Mouse (Mus musculus) limb, embryonic 11.5 days (tissue): ENCODE measurements around the gene Sertad3. TPM values are rescaled to one million over a fixed set of nuclear protein-coding genes. Genes with fewer than 3 reads are reported as not detected.

Source experiments
- ATAC-seq: fragments of 200-750 bp; cut with Nextera tagmentation; 2 replicates; pipeline ENCODE4 v1.8.0; 2017; ENCODE audit warnings: low read depth; ENCODE audit not compliant: insufficient number of reproducible peaks, low FRiP score, low TSS enrichment
- DNase-seq: peaks from one replicate; pipeline ENCODE4 v3.0.0-alpha.2; 2015; ENCODE audit warnings: low spot score
- H3K27ac ChIP-seq: fragments of 300-500 bp; sonication (generic); replicated peaks from 2 replicates; pipeline ENCODE4 v1.5.1; 2014; ENCODE audit warnings: low read depth, mild to moderate bottlenecking, low read length
- H3K27me3 ChIP-seq: fragments of 300-500 bp; sonication (generic); 2 replicates; pipeline ENCODE4 v1.6.1; 2014; ENCODE audit warnings: mild to moderate bottlenecking, low read length, mixed read lengths; ENCODE audit not compliant: control insufficient read depth, insufficient read depth
- H3K36me3 ChIP-seq: fragments of 300-500 bp; sonication (generic); 2 replicates; pipeline ENCODE4 v1.6.1; 2014; ENCODE audit warnings: mild to moderate bottlenecking, low read length, moderate library complexity, mixed read lengths; ENCODE audit not compliant: control insufficient read depth, insufficient read depth
- H3K4me1 ChIP-seq: fragments of 300-500 bp; sonication (generic); 2 replicates; pipeline ENCODE4 v1.6.1; 2014; ENCODE audit warnings: low read length, mixed read lengths; ENCODE audit not compliant: control insufficient read depth, insufficient read depth
- H3K4me2 ChIP-seq: fragments of 300-500 bp; sonication (generic); 2 replicates; pipeline ENCODE4 v1.6.1; 2014; ENCODE audit warnings: low read depth, mild to moderate bottlenecking, moderate library complexity; ENCODE audit not compliant: severe bottlenecking
- H3K4me3 ChIP-seq: fragments of 300-500 bp; sonication (generic); 2 replicates; pipeline ENCODE4 v1.5.1; 2014; ENCODE audit warnings: low read depth, low read length
- H3K9ac ChIP-seq: fragments of 300-500 bp; sonication (generic); 2 replicates; pipeline ENCODE4 v1.6.1; 2014; ENCODE audit warnings: mild to moderate bottlenecking, low read length
- H3K9me3 ChIP-seq: fragments of 300-500 bp; sonication (generic); 2 replicates; pipeline ENCODE4 v1.6.1; 2016; ENCODE audit warnings: low read length; ENCODE audit not compliant: control insufficient read depth
- WGBS: fragments of 180-500 bp; shearing (Covaris S2); extraction: QIAGEN DNeasy Blood & Tissue Kit; methylation state at CpG from one replicate; pipeline ENCODE4 v1.1.7; 2014; 5-methylcytosine and 5-hydroxymethylcytosine counted together
- polyA plus RNA-seq: library from polyadenylated mRNA; unstranded; fragments of >200 nt; fragmentation: Nextera tagmentation; extraction: Ambion mirVana; gene quantifications from 2 replicates; pipeline ENCODE4 v1.2.1, GENCODE M21; 2014

The Sertad3 gene
- polyA plus RNA-seq: 25.9 and 29.3 TPM in 2 replicates

GRCm38 (mm10) chr7:27473156-27473834, at the start of gene Sertad3:
Gene Sertad3 (plus strand): TSS chr7:27473768.
- H3K4me2 ChIP-seq: peak within 1 kb of the TSS; percentile 63
- ATAC-seq (peak; percentile 94), DNase-seq (peak; percentile 98)
- peak within 1 kb of the TSS; percentile 72 for H3K27ac ChIP-seq
- peak within 1 kb of the TSS; percentile 44 for H3K9ac ChIP-seq
- H3K9me3 ChIP-seq: no peaks in the 10 kb centered on the region
- peaks cover 2% of the 10 kb centered on the region; the same call in 1 of the 2 replicates for H3K36me3 ChIP-seq
- no peaks in the 10 kb centered on the region for H3K4me1 ChIP-seq
- no peaks in the 10 kb centered on the region for H3K27me3 ChIP-seq
- H3K4me3 ChIP-seq: peak within 1 kb of the TSS; percentile 58
- under 1% methylated on average over 36 of the region's 36 CpGs for WGBS

DNA sequence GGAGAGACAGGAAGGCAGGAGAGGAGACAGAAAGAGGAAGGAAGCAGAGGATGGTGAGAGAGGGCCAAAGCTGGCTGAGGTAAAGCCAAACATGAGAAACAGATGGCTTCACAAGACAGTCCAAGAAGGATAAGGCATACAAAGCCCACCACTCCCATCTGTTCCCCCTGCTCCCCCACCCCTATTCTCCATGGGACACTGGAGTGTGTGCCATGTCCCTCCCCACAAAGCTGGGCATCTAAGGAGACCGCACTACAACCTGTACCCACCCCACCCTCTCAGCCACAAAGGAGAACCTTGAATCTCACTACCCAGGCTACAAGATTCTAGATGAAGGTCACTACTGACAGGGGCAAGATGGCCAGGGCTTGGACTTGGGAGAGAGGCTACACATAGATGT, 46.2 kb upstream of the Sertad3 start:
- Histone ChIP-seq H3K4me3 (no peak overlapping the region), H3K36me3 (no peaks in the 10 kb centered on the region), H3K27ac (no peak overlapping the region), H3K4me1 (no peaks in the 10 kb centered on the region), H3K27me3 (no peaks in the 10 kb centered on the region), H3K9me3 (no peaks in the 10 kb centered on the region), H3K9ac (no peak overlapping the region), H3K4me2 (no peak overlapping the region)
- WGBS: 78% methylated on average over 1 of the region's 1 CpGs
- DNase-seq: no peak
- no peak for ATAC-seq

DNA sequence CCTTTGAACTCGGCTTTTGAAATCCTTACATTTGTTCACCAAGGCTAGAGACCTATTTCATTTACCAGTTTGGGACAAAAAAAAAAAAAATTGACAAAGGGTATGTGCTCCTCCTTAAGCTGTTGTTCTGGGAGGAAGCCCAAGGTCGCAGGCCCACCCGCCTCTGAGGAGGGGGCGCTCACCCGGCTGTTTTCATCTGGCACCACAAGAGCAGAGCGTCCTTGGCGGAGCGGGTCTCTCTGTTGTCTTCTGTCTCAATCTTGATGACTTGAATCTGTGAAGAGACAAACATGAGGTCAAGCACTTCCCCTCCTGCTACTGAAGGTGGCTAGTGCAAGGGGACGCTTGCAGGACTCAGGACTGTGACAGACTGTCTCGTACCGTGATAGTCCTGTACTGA, 45.6 kb upstream of the Sertad3 start:
- Histone ChIP-seq H3K9ac (no peak overlapping the region), H3K36me3 (no peaks in the 10 kb centered on the region), H3K4me1 (no peaks in the 10 kb centered on the region), H3K4me3 (no peak overlapping the region), H3K9me3 (no peaks in the 10 kb centered on the region), H3K4me2 (no peak overlapping the region), H3K27ac (no peak overlapping the region), H3K27me3 (peaks cover 3% of the 10 kb centered on the region; the same call in 1 of the 2 replicates)
- DNase-seq: no peak
- no peak for ATAC-seq
- WGBS: 82% methylated on average over 11 of the region's 11 CpGs

GRCm38 (mm10) chr7:27429135-27429534, 44.4 kb upstream of the Sertad3 start:
- WGBS: 61% methylated on average over 2 of the region's 2 CpGs
- no peak overlapping the region for H3K27ac ChIP-seq
- H3K4me3 ChIP-seq: no peak overlapping the region
- no peak overlapping the region for H3K9ac ChIP-seq
- peaks cover 9% of the 10 kb centered on the region for H3K27me3 ChIP-seq
- ATAC-seq: no peak
- no peak for DNase-seq
- no peaks in the 10 kb centered on the region for H3K9me3 ChIP-seq
- no peaks in the 10 kb centered on the region for H3K36me3 ChIP-seq
- H3K4me1 ChIP-seq: no peaks in the 10 kb centered on the region
- no peak overlapping the region for H3K4me2 ChIP-seq

DNA sequence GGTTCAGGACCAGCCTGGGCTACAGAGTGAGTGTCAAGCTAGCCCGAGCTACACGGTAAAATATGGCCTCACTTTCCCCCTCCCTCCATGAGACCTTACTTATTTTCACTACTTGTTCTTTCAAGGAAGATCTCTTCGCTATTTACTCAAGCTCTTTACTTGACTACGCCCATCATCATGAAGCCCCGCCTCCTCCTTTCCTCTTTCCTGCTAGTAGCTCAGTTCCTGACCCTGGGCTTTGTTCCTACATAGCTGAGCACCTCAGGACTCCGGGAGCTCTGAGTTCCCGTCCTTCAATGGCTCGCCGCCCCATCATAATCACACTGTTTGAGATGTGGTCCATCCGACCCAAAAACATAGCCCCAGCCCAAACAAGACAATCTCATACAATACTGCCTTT, 40.2 kb upstream of the Sertad3 start:
- no peak for DNase-seq
- WGBS: 28% methylated on average over 10 of the region's 10 CpGs
- H3K4me3 ChIP-seq: no peak overlapping the region

DNA sequence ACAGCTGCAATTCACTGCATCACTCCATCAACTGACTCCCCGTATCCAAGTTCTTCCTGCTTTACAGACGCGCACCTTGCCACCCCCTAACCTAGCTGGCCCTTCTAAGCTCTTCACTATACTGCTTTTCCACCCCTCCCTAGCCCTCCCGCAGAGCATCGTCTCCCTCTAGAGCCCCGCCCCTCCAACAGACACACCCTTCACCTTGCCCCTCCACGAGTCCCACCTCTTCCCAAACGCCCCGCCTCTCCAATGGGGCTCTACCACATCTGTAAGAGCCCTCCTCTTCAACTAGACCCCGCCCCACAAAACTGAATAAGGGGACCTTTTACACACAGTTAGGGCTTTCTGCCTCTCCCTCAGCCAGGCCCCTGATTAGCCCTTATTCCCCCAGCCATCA, 39.8 kb upstream of the Sertad3 start:
- ATAC-seq: no peak
- 4% methylated on average over 10 of the region's 10 CpGs for WGBS

More for the DNA sequence above, 40.2 kb upstream of the Sertad3 start:
- Histone ChIP-seq H3K4me1 (no peaks in the 10 kb centered on the region), H3K9me3 (no peaks in the 10 kb centered on the region), H3K36me3 (no peaks in the 10 kb centered on the region), H3K27me3 (peaks cover 15% of the 10 kb centered on the region), H3K27ac (no peak overlapping the region), H3K9ac (no peak overlapping the region), H3K4me2 (no peak overlapping the region)
- no peak for ATAC-seq

GRCm38 (mm10) chr7:27437544-27437943, 36.0 kb upstream of the Sertad3 start:
- Histone ChIP-seq H3K4me2 (no peak overlapping the region), H3K9me3 (no peaks in the 10 kb centered on the region; the same call in 1 of the 2 replicates), H3K27ac (no peak overlapping the region), H3K27me3 (peaks cover 15% of the 10 kb centered on the region), H3K36me3 (no peaks in the 10 kb centered on the region), H3K9ac (no peak overlapping the region), H3K4me3 (no peak overlapping the region), H3K4me1 (no peaks in the 10 kb centered on the region)
- ATAC-seq (no peak), DNase-seq (peak; percentile 55)
- 59% methylated on average over 5 of the region's 5 CpGs for WGBS

More for the DNA sequence above, 39.8 kb upstream of the Sertad3 start:
- DNase-seq: no peak
- H3K9me3 ChIP-seq: no peaks in the 10 kb centered on the region
- no peak overlapping the region for H3K27ac ChIP-seq
- H3K27me3 ChIP-seq: peaks cover 15% of the 10 kb centered on the region
- no peaks in the 10 kb centered on the region for H3K4me1 ChIP-seq
- H3K9ac ChIP-seq: no peak overlapping the region
- H3K4me2 ChIP-seq: no peak overlapping the region
- H3K36me3 ChIP-seq: no peaks in the 10 kb centered on the region
- no peak overlapping the region for H3K4me3 ChIP-seq

DNA sequence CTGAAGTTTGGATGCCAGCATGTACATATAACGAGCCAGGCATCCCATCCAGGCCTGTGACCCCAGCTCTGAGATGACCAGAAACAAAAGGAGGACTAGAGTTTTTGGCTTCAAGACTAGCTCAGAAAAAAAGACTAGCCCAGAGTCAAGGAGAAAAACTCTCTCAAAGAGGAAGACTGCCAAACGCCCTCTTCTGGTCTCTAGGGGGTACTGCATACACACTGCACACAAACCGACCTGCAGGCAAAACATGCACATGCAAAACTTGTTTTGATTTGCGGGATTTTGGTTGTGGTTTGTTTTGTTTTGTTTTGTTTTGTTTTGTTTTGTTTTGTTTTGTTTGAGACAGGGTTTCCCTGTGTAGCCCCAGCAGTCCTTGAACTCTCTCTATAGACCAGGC, 33.6 kb upstream of the Sertad3 start:
- H3K9ac ChIP-seq: no peak overlapping the region
- no peak overlapping the region for H3K4me2 ChIP-seq
- DNase-seq (no peak), ATAC-seq (no peak)
- H3K27me3 ChIP-seq: peaks cover 1% of the 10 kb centered on the region; the same call in 1 of the 2 replicates
- no peak overlapping the region for H3K27ac ChIP-seq
- H3K36me3 ChIP-seq: no peaks in the 10 kb centered on the region
- WGBS: 80% methylated on average over 4 of the region's 4 CpGs
- no peaks in the 10 kb centered on the region; the same call in 1 of the 2 replicates for H3K9me3 ChIP-seq
- H3K4me3 ChIP-seq: no peak overlapping the region
- no peaks in the 10 kb centered on the region for H3K4me1 ChIP-seq
